Mouse (Mus musculus): Measurements from ENCODE around the gene Hoxa4. TPM values are rescaled to one million over a fixed set of nuclear protein-coding genes. Genes with fewer than 3 reads are reported as not detected.

Gene Hoxa4
- polyA plus RNA-seq, 2 experiments = 1.0 to 2.2 TPM

DNA sequence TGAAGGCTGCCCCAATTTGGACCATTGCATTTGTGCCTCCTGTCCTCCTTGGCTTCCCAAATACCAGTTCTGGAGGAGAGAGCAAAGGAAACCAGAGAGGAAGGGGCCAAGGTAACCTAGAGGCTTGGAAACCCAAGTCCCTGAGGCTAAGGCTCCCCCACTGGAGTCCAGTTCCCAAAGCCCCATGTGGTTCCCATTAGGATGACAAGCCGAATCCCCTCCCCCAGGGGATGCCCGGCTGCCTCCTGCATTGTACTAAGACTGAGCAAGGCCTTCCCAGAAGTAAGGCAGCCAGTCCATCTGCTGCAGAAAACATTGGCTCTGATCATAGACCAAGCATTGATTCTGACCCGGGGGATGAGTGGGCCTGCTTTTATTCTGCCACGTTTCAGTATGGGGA lies 20.2 kb downstream of the Hoxa4 start:
- Histone ChIP-seq H3K9me3 (ENCODE audit: control insufficient read depth, low read length) (no peaks in the 10 kb centered on the region), H3K27me3 (ENCODE audit: control insufficient read depth, insufficient read depth, low read length) (peaks cover 71% of the 10 kb centered on the region), H3K4me1 (ENCODE audit: control insufficient read depth, insufficient read depth, low read length) (peaks cover 30% of the 10 kb centered on the region), H3K4me3 (replicated peaks; ENCODE audit: low read length) (no peak overlapping the region), H3K36me3 (ENCODE audit: control insufficient read depth, insufficient read depth, low read length) (peaks cover 20% of the 10 kb centered on the region), H3K9ac (ENCODE audit: low read depth, low read length, severe bottlenecking) (no peak overlapping the region), H3K27ac (replicated peaks; ENCODE audit: low read depth, low read length) (no peak overlapping the region), H3K4me2 (replicated peaks; ENCODE audit: low read depth, low read length, severe bottlenecking) (no peak overlapping the region)
- ATAC-seq (ENCODE audit: low FRiP score, low read depth) (no peak), DNase-seq (ENCODE audit: low spot score) (no peak)
- TF ChIP-seq POLR2A (IDR thresholded peaks at IDR 0.05; ENCODE audit: borderline replicate concordance, extremely low read depth, insufficient read depth, insufficient read length) = no peak
- 21% methylated on average over 4 of the region's 4 CpGs for WGBS

GRCm38 (mm10) chr6:52170898-52171223 lies 20.7 kb downstream of the Hoxa4 start:
- H3K27me3 ChIP-seq (ENCODE audit: control insufficient read depth, insufficient read depth, low read length) = peaks cover 72% of the 10 kb centered on the region
- no peaks in the 10 kb centered on the region for H3K9me3 ChIP-seq (ENCODE audit: control insufficient read depth, low read length)
- H3K4me3 ChIP-seq (replicated peaks; ENCODE audit: low read length) = no peak overlapping the region; the same call in 1 of the 2 replicates
- no peak overlapping the region for H3K27ac ChIP-seq (replicated peaks; ENCODE audit: low read depth, low read length)
- TF ChIP-seq POLR2A (IDR thresholded peaks at IDR 0.05; ENCODE audit: borderline replicate concordance, extremely low read depth, insufficient read depth, insufficient read length) = no peak
- DNase-seq (ENCODE audit: low spot score) = no peak
- H3K4me1 ChIP-seq (ENCODE audit: control insufficient read depth, insufficient read depth, low read length) = peaks cover 25% of the 10 kb centered on the region
- 41% methylated on average over 5 of the region's 5 CpGs for WGBS
- H3K9ac ChIP-seq (ENCODE audit: low read depth, low read length, severe bottlenecking) = no peak overlapping the region
- no peak for ATAC-seq (ENCODE audit: low FRiP score, low read depth)
- H3K36me3 ChIP-seq (ENCODE audit: control insufficient read depth, insufficient read depth, low read length) = peaks cover 20% of the 10 kb centered on the region
- no peak overlapping the region for H3K4me2 ChIP-seq (replicated peaks; ENCODE audit: low read depth, low read length, severe bottlenecking)

DNA sequence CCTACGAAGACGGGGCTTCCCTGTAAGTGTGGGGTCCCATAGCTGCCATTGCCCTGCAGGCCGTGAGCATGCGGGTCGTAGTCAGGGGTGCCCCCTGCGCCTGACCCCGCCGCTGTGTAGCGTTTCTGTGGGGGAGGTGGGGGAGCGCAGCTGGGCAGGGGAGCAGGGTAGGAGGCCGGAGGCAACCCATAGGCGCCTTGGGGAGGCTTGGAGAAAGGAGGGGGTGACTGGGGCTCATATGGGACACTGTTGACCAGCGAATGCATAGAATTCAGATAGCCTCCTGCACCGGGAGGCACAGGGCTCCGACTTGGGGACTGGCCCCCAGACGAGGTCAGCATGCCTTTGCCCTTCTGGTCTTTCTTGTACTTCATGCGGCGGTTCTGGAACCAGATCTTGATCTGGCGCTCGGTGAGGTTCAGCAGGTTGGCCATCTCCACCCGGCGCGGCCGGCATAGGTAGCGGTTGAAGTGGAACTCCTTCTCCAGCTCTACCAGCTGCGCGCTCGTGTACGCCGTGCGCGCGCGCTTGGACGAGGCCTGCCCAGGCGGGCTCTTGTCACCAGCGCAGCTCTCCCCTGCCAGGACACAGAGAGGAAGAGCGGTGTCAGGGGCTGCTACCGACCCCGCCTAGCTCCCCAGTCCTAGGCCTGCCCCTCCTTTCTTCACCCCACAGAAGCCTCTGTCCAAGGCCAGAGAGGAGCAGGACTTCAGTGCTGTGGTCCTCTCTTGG lies 21.2 kb downstream of the Hoxa4 start:
- Histone ChIP-seq H3K27ac (replicated peaks; ENCODE audit: low read depth, low read length) (no peak overlapping the region), H3K9ac (ENCODE audit: low read depth, low read length, severe bottlenecking) (no peak overlapping the region), H3K4me2 (replicated peaks; ENCODE audit: low read depth, low read length, severe bottlenecking) (0 out of 2 replicates have a peak overlapping the region, but pooled peaks have one; percentile 7), H3K4me3 (replicated peaks; ENCODE audit: low read length) (no peak overlapping the region; the same call in 1 of the 2 replicates), H3K27me3 (ENCODE audit: control insufficient read depth, insufficient read depth, low read length) (peaks cover 76% of the 10 kb centered on the region), H3K9me3 (ENCODE audit: control insufficient read depth, low read length) (no peaks in the 10 kb centered on the region), H3K4me1 (ENCODE audit: control insufficient read depth, insufficient read depth, low read length) (peaks cover 21% of the 10 kb centered on the region), H3K36me3 (ENCODE audit: control insufficient read depth, insufficient read depth, low read length) (peaks cover 20% of the 10 kb centered on the region)
- WGBS = 49% methylated on average over 39 of the region's 40 CpGs
- no peak for TF ChIP-seq POLR2A (IDR thresholded peaks at IDR 0.05; ENCODE audit: borderline replicate concordance, extremely low read depth, insufficient read depth, insufficient read length)
- ATAC-seq (ENCODE audit: low FRiP score, low read depth) (no peak), DNase-seq (ENCODE audit: low spot score) (no peak)

GRCm38 (mm10) chr6:52169499-52170165 lies 21.9 kb downstream of the Hoxa4 start:
- peaks cover 21% of the 10 kb centered on the region for H3K4me1 ChIP-seq (ENCODE audit: control insufficient read depth, insufficient read depth, low read length)
- no peak for TF ChIP-seq POLR2A (IDR thresholded peaks at IDR 0.05; ENCODE audit: borderline replicate concordance, extremely low read depth, insufficient read depth, insufficient read length)
- 0 out of 2 replicates have a peak overlapping the region, but pooled peaks have one; percentile 7 for H3K4me2 ChIP-seq (replicated peaks; ENCODE audit: low read depth, low read length, severe bottlenecking)
- no peak overlapping the region for H3K27ac ChIP-seq (replicated peaks; ENCODE audit: low read depth, low read length)
- no peak overlapping the region for H3K9ac ChIP-seq (ENCODE audit: low read depth, low read length, severe bottlenecking)
- no peak overlapping the region for H3K4me3 ChIP-seq (replicated peaks; ENCODE audit: low read length)
- H3K27me3 ChIP-seq (ENCODE audit: control insufficient read depth, insufficient read depth, low read length) = peaks cover 75% of the 10 kb centered on the region
- peaks cover 20% of the 10 kb centered on the region for H3K36me3 ChIP-seq (ENCODE audit: control insufficient read depth, insufficient read depth, low read length)
- DNase-seq (ENCODE audit: low spot score) = no peak
- 57% methylated on average over 16 of the region's 16 CpGs for WGBS
- no peak for ATAC-seq (ENCODE audit: low FRiP score, low read depth)
- no peaks in the 10 kb centered on the region for H3K9me3 ChIP-seq (ENCODE audit: control insufficient read depth, low read length)

- H3K27me3 ChIP-seq (ENCODE audit: control insufficient read depth, insufficient read depth, low read length) = peaks cover 79% of the 10 kb centered on the region
- WGBS = 23% methylated on average over 34 of the region's 42 CpGs
Measured at GRCm38 (mm10) chr6:52168191-52169055, 23.1 kb downstream of the Hoxa4 start.

More at GRCm38 (mm10) chr6:52168191-52169055, 23.1 kb downstream of the Hoxa4 start:
- ATAC-seq (ENCODE audit: low FRiP score, low read depth) (no peak), DNase-seq (ENCODE audit: low spot score) (no peak)
- no peaks in the 10 kb centered on the region for H3K9me3 ChIP-seq (ENCODE audit: control insufficient read depth, low read length)
- H3K4me1 ChIP-seq (ENCODE audit: control insufficient read depth, insufficient read depth, low read length) = peaks cover 29% of the 10 kb centered on the region
- no peak overlapping the region for H3K27ac ChIP-seq (replicated peaks; ENCODE audit: low read depth, low read length)
- no peak for TF ChIP-seq POLR2A (IDR thresholded peaks at IDR 0.05; ENCODE audit: borderline replicate concordance, extremely low read depth, insufficient read depth, insufficient read length)
- H3K4me3 ChIP-seq (replicated peaks; ENCODE audit: low read length) = 0 out of 2 replicates have a peak overlapping the region, but pooled peaks have one; percentile 5
- no peak overlapping the region for H3K9ac ChIP-seq (ENCODE audit: low read depth, low read length, severe bottlenecking)
- peak overlapping the region; percentile 20; the same call in 1 of the 2 replicates for H3K4me2 ChIP-seq (replicated peaks; ENCODE audit: low read depth, low read length, severe bottlenecking)
- peaks cover 20% of the 10 kb centered on the region for H3K36me3 ChIP-seq (ENCODE audit: control insufficient read depth, insufficient read depth, low read length)
